Mouse (Mus musculus) kidney, adult 2 months (tissue): ENCODE measurements around the gene Prr23a1. TPM values are rescaled to one million over a fixed set of nuclear protein-coding genes. Genes with fewer than 3 reads are reported as not detected.

ENCODE experiments used
- DNase-seq: peaks from one replicate; pipeline ENCODE4 v3.0.0; 2021
- H3K27ac ChIP-seq: fragments of 200-500 bp; 2 replicates; pipeline ENCODE4 v1.5.1; 2012; ENCODE audit warnings: low read depth, low read length, control low read depth, inconsistent platforms; ENCODE audit not compliant: insufficient read depth
- H3K27me3 ChIP-seq: fragments of 200-500 bp; replicated peaks from 2 replicates; pipeline ENCODE4 v1.6.1; 2012; ENCODE audit warnings: mild to moderate bottlenecking, moderate library complexity, low read length, inconsistent platforms; ENCODE audit not compliant: control insufficient read depth, insufficient read depth
- H3K36me3 ChIP-seq: fragments of 200-500 bp; 2 replicates; pipeline ENCODE4 v1.6.1; 2012; ENCODE audit warnings: mild to moderate bottlenecking, moderate library complexity, low read length, inconsistent platforms; ENCODE audit not compliant: control insufficient read depth, insufficient read depth
- H3K4me1 ChIP-seq: fragments of 200-500 bp; 2 replicates; pipeline ENCODE4 v1.6.1; 2011; ENCODE audit warnings: low read length; ENCODE audit not compliant: control insufficient read depth, insufficient read depth
- H3K4me3 ChIP-seq: fragments of 200-500 bp; 2 replicates; pipeline ENCODE4 v1.5.1; 2011; ENCODE audit warnings: mild to moderate bottlenecking, low read depth, low read length, control low read depth; ENCODE audit not compliant: insufficient read depth
- CTCF ChIP-seq: fragments of 200-500 bp; conservative IDR thresholded peaks from 2 replicates; pipeline ENCODE4 v1.5.1; 2011; ENCODE audit warnings: low read depth, mild to moderate bottlenecking, control low read depth, low read length, moderate library complexity, mixed read lengths; ENCODE audit not compliant: insufficient read depth, insufficient read length
- POLR2A ChIP-seq: fragments of 200-500 bp; IDR thresholded peaks from one replicate; pipeline ENCODE4 v1.6.1; 2011; ENCODE audit warnings: low read depth, low read length, control low read depth
- WGBS: fragments of 180-500 bp; shearing (Covaris S2); methylation state at CpG from one replicate; pipeline ENCODE4 v1.1.7; 2018; 5-methylcytosine and 5-hydroxymethylcytosine counted together
- polyA plus RNA-seq: library from polyadenylated mRNA; depleted of rRNA; stranded (reverse); fragments of >200 nt; gene quantifications from 2 replicates; pipeline ENCODE4 v1.2.3, GENCODE M21; 2012

Gene Prr23a1
- polyA plus RNA-seq, 1 experiment = not detected

GRCm38 (mm10) chr9:98817592-98817991, 24.7 kb upstream of the Prr23a1 start:
- WGBS = 81% methylated on average over 7 of the region's 7 CpGs
- DNase-seq = no peak
- Histone ChIP-seq H3K27ac (no peak overlapping the region), H3K36me3 (no peaks in the 10 kb centered on the region), H3K27me3 (no peaks in the 10 kb centered on the region), H3K4me1 (no peaks in the 10 kb centered on the region), H3K4me3 (no peak overlapping the region)
- TF ChIP-seq POLR2A = no peak
- TF ChIP-seq CTCF = no peak

- no peak for DNase-seq
- TF ChIP-seq POLR2A (no peak), CTCF (no peak)
- WGBS = 36% methylated on average over 5 of the region's 5 CpGs
Observed at GRCm38 (mm10) chr9:98818971-98819370, 23.3 kb upstream of the Prr23a1 start.

GRCm38 (mm10) chr9:98819481-98819880, 22.8 kb upstream of the Prr23a1 start:
- TF ChIP-seq POLR2A = no peak
- no peak for TF ChIP-seq CTCF
- Histone ChIP-seq H3K4me3 (no peak overlapping the region), H3K36me3 (no peaks in the 10 kb centered on the region), H3K27me3 (no peaks in the 10 kb centered on the region), H3K4me1 (no peaks in the 10 kb centered on the region), H3K27ac (no peak overlapping the region)
- no peak for DNase-seq
- 94% methylated on average over 2 of the region's 2 CpGs for WGBS

More at GRCm38 (mm10) chr9:98818971-98819370, 23.3 kb upstream of the Prr23a1 start:
- Histone ChIP-seq H3K27me3 (no peaks in the 10 kb centered on the region), H3K27ac (no peak overlapping the region), H3K36me3 (no peaks in the 10 kb centered on the region), H3K4me3 (no peak overlapping the region), H3K4me1 (no peaks in the 10 kb centered on the region)

- H3K4me1 ChIP-seq = no peaks in the 10 kb centered on the region
- no peaks in the 10 kb centered on the region for H3K27me3 ChIP-seq
- no peak overlapping the region for H3K27ac ChIP-seq
- H3K4me3 ChIP-seq = no peak overlapping the region
- no peaks in the 10 kb centered on the region for H3K36me3 ChIP-seq
- DNase-seq = no peak
- no peak for TF ChIP-seq CTCF
- TF ChIP-seq POLR2A = no peak
- WGBS = 84% methylated on average over 4 of the region's 4 CpGs
Observed at GRCm38 (mm10) chr9:98820461-98820860, 21.8 kb upstream of the Prr23a1 start.

GRCm38 (mm10) chr9:98821067-98821466, 21.2 kb upstream of the Prr23a1 start:
- no peaks in the 10 kb centered on the region for H3K4me1 ChIP-seq
- H3K27me3 ChIP-seq = no peaks in the 10 kb centered on the region
- TF ChIP-seq CTCF (no peak), POLR2A (no peak)
- no peak overlapping the region for H3K27ac ChIP-seq
- no peak for DNase-seq
- H3K4me3 ChIP-seq = no peak overlapping the region
- H3K36me3 ChIP-seq = no peaks in the 10 kb centered on the region

- no peak overlapping the region for H3K27ac ChIP-seq
- 88% methylated on average over 7 of the region's 7 CpGs for WGBS
- no peak overlapping the region for H3K4me3 ChIP-seq
- H3K4me1 ChIP-seq = no peaks in the 10 kb centered on the region
- no peaks in the 10 kb centered on the region for H3K36me3 ChIP-seq
- TF ChIP-seq CTCF (no peak), POLR2A (no peak)
- H3K27me3 ChIP-seq = no peaks in the 10 kb centered on the region
- DNase-seq = no peak
Observed at GRCm38 (mm10) chr9:98823805-98824204, 18.5 kb upstream of the Prr23a1 start.

GRCm38 (mm10) chr9:98829508-98829907, 12.8 kb upstream of the Prr23a1 start:
- H3K36me3 ChIP-seq = no peaks in the 10 kb centered on the region
- no peak for TF ChIP-seq CTCF
- no peak for TF ChIP-seq POLR2A
- H3K4me1 ChIP-seq = no peaks in the 10 kb centered on the region
- H3K27ac ChIP-seq = no peak overlapping the region
- H3K27me3 ChIP-seq = no peaks in the 10 kb centered on the region
- H3K4me3 ChIP-seq = no peak overlapping the region
- 16% methylated on average over 5 of the region's 5 CpGs for WGBS
- DNase-seq = no peak
